Mouse (Mus musculus) left cerebral cortex, adult 2 months (tissue): ENCODE measurements around the gene Chd1. TPM values are rescaled to one million over a fixed set of nuclear protein-coding genes. Genes with fewer than 3 reads are reported as not detected.
A peak's percentile ranks its signal among the peaks of the same experiment; 100 is the strongest.
"Not testable (repeated sequence)": the region's sequence is repeated elsewhere in the genome, so short reads cannot be mapped to it uniquely, and the experiment has no call there.

Source experiments
- DNase-seq, 2 experiments: peaks; one replicate each; pipeline ENCODE4 v3.0.0; 2021 to 2022; ENCODE audit warnings: low spot score in 2 of 2, mixed read lengths in 1 of 2; ENCODE audit errors: extremely low spot score in 1 of 2
- H3K27ac ChIP-seq: fragments of 200-600 bp; 2 replicates; pipeline ENCODE4 v1.8.1; 2022
- H3K4me3 ChIP-seq: fragments of 200-600 bp; 2 replicates; pipeline ENCODE4 v1.8.1; 2022
- CTCF ChIP-seq: fragments of 200-600 bp; IDR thresholded peaks from 2 replicates; pipeline ENCODE4 v1.8.1; 2022; ENCODE audit warnings: antibody characterized with exemption, mild to moderate bottlenecking, moderate library complexity
- intact Hi-C: fragments of 180-260 bp; cut with DNase I; formaldehyde crosslinking; loops from one replicate; pipeline ENCODE4 v1.15.1; 2025
- total RNA-seq, 2 experiments: library from RNA; stranded (reverse); gene quantifications; 2 replicates each; pipeline ENCODE4 v1.2.3; 2021

Gene Chd1
- total RNA-seq, 2 experiments from 2014 or later: 25.0 to 28.5 TPM

DNA sequence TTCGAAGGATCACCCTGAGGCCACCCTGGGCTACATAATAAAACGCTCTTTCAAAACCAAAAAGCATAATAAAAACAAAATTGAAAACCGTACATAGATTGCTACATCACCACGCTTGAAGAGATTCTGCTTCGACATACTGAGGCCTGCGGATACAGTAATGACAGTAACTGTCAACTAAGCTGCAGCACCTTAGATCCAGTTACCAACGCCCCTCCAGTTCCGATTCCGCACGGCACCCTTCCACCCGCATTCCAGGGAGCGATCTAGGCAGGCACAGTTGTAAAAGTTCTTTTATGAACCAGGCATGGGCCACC is 651 bp upstream of the Chd1 start:
- no peak for DNase-seq
- no peak for TF ChIP-seq CTCF
- intact Hi-C loops: loop anchor here (10.0 kb wide), 1 partner anchor 139 kb away; the partner anchor contains the start of gene Prdm9
- Histone ChIP-seq H3K27ac (peak overlapping the region; percentile 96), H3K4me3 (peak overlapping the region; percentile 90)

- peak; percentile 32 to 41 for DNase-seq
- peak overlapping the region; percentile 90 for H3K27ac ChIP-seq
- peak overlapping the region; percentile 90 for H3K4me3 ChIP-seq
- TF ChIP-seq CTCF: no peak; the same call in none of the 2 replicates
- intact Hi-C loops: loop anchor here (5.0 to 10.0 kb wide), 3 partner anchors 83 to 178 kb away; partner anchors contain the start of genes Pdcd2 and Prdm9
These were observed 827 bp downstream of the Chd1 start for GRCm38 (mm10) chr17:15705303-15706284.

DNA sequence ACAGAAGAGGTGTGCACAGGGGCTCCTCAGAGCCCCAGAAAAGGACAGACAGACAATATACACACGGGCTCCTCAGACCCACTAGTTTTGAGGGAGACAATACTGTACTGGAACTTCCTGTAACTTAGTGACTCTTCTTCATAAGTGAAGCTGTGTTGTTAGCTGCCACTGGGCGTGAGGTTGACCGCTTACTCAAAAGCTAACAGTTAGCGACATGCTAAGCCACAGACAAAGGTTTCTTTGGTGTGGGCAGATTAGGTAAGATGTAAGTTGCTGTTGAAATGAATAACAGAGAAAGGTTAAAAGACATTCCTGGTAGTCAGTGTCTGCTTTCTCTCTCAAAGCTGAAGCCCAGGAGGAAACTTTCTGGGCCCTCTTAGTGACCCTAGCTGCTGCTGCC is 9.7 kb downstream of the Chd1 start:
- DNase-seq: no peak
- Histone ChIP-seq H3K27ac (no peak overlapping the region), H3K4me3 (no peak overlapping the region)
- intact Hi-C loops: no loop called here
- TF ChIP-seq CTCF: no peak

DNA sequence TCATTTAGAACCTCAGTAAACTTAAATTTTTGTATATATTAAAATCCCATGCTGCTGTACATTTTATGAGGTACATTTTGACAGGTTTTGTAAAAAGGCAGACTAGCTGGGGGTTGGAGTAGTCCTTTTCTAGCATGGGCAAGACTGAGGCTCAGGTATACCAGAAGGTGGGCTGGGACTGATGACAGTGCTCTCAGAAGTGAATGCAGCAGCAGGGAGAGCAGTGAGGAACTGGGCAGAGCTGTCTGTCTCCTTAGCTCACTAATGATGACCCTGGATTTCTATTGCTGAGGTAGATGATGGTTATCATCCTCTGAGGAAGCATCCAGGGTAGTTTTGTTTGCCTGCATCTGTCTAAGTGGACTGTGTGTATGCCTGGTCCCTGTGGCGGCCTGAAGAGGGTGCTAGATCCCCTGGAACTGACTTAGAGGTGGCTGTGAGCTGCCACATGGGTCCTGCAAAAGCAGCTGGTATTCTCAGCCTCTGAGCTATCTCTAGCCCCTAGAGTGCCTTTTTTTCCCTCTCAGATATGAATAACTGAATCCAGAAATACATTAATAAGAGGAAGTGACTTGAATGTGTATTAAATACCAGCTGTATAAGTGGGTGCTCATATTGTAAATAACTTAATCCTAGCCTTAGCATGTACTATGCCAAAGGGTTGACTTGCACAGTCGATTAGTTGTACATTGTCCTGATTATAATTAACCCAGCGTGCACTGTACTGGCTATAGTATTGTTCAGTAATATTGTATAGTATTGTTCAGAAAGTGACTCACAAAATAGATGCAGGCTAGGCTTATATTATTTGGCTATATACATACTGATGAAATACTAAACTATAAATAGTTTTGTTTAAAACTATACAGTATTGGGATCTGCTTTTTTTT is 10.5 kb downstream of the Chd1 start:
- no peak overlapping the region for H3K27ac ChIP-seq
- peak; percentile 51 for TF ChIP-seq CTCF
- DNase-seq: no peak
- intact Hi-C loops: no loop called here
- H3K4me3 ChIP-seq: no peak overlapping the region

DNA sequence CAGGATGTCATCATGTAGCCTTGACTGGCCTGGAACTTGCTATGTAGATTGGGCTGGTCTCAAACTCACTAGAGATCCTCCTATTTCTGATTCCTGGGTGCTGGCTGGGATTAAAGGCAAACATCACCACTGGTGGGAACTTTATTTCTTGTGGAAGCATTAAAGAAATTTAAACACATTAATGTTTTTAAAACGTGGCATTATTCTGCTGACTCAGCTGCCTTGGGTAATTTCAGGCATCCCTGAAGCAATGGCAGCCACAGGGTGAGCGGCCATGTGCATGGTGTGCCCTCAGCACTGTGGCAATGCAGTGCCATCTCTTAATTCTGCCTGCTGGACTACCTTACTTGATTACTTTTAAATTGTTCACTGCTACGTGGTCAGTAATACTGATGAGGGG is 11.2 kb downstream of the Chd1 start:
- no peak overlapping the region for H3K4me3 ChIP-seq
- TF ChIP-seq CTCF: no peak
- intact Hi-C loops: no loop called here
- no peak overlapping the region for H3K27ac ChIP-seq
- DNase-seq: no peak

GRCm38 (mm10) chr17:15720841-15721240 is 16.1 kb downstream of the Chd1 start:
- intact Hi-C loops: loop anchor here (5.0 kb wide), 1 partner anchor 194 kb away; the partner anchor contains the start of gene Pdcd2
- H3K4me3 ChIP-seq: no peak overlapping the region
- H3K27ac ChIP-seq: no peak overlapping the region
- TF ChIP-seq CTCF: no peak
- no peak for DNase-seq

- Histone ChIP-seq H3K4me3 (no peak overlapping the region), H3K27ac (no peak overlapping the region)
- no peak for DNase-seq
- TF ChIP-seq CTCF: no peak
- intact Hi-C loops: loop anchor here (1.0 to 5.0 kb wide), 2 partner anchors 100 to 196 kb away; partner anchors contain the start of gene Pdcd2
These were observed 18.5 kb downstream of the Chd1 start for GRCm38 (mm10) chr17:15723291-15723690.

DNA sequence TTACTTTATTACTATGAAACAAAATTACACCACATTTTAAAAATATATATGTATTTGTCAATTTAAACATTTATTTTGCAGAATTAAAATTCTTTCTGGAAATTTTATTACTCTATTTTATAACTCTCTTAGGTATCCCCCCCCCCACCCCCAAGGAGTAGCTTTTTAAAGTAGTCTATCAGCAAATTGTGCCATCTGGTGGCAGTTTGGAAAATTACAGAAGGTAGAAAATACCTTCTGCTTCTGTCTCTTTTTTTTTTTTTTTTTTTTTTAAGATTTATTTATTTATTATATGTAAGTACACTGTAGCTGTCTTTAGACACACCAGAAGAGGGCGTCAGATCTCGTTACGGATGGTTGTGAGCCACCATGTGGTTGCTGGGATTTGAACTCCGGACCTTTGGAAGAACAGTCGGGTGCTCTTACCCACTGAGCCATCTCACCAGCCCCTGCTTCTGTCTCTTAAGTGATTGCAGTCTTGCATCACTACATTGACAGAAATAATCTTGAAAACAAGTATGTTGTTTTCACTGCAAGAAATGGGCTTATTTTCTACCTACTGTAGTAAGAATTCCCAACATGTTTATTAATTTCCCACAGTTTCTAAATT is 19.2 kb downstream of the Chd1 start:
- intact Hi-C loops: loop anchor here (1.0 to 5.0 kb wide), 2 partner anchors 101 to 197 kb away; partner anchors contain the start of gene Pdcd2
- H3K27ac ChIP-seq, H3K4me3 ChIP-seq, DNase-seq: not testable (repeated sequence)
- TF ChIP-seq CTCF: peak; percentile 54

- DNase-seq: no peak
- Histone ChIP-seq H3K4me3 (no peak overlapping the region), H3K27ac (no peak overlapping the region)
- TF ChIP-seq CTCF: no peak
- intact Hi-C loops: no loop called here
These were observed 26.9 kb downstream of the Chd1 start for GRCm38 (mm10) chr17:15731706-15732105.

- Histone ChIP-seq H3K4me3 (no peak overlapping the region), H3K27ac (no peak overlapping the region)
- intact Hi-C loops: no loop called here
- TF ChIP-seq CTCF: no peak
- DNase-seq: no peak
These were observed 32.7 kb downstream of the Chd1 start for GRCm38 (mm10) chr17:15737346-15737917.

- DNase-seq: no peak
- intact Hi-C loops: no loop called here
- TF ChIP-seq CTCF: no peak
- Histone ChIP-seq H3K27ac (no peak overlapping the region), H3K4me3 (no peak overlapping the region)
These were observed 37.1 kb downstream of the Chd1 start for GRCm38 (mm10) chr17:15741836-15742235.
